Mouse (Mus musculus) heart, embryonic 16.5 days (tissue): ENCODE data around the gene Camk2d. TPM values are rescaled to one million over a fixed set of nuclear protein-coding genes. Genes with fewer than 3 reads are reported as not detected.

ENCODE experiments used
- ATAC-seq: fragments of 200-750 bp; cut with Nextera tagmentation; replicated peaks from 2 replicates; pipeline ENCODE4 v1.8.0; 2017; ENCODE audit warnings: moderate number of reproducible peaks; ENCODE audit not compliant: insufficient read depth, low FRiP score; ENCODE audit errors: extremely low read depth
- H3K27ac ChIP-seq: fragments of 300-500 bp; sonication (generic); 2 replicates; pipeline ENCODE4 v1.5.1; 2014; ENCODE audit warnings: mild to moderate bottlenecking, low read length, control low read depth, moderate library complexity
- H3K27me3 ChIP-seq: fragments of 300-500 bp; sonication (generic); 2 replicates; pipeline ENCODE4 v1.6.1; 2014; ENCODE audit warnings: low read length, mixed read lengths; ENCODE audit not compliant: control insufficient read depth, insufficient read depth
- H3K36me3 ChIP-seq: fragments of 300-500 bp; sonication (generic); 2 replicates; pipeline ENCODE4 v1.6.1; 2014; ENCODE audit not compliant: control insufficient read depth, insufficient read depth
- H3K4me1 ChIP-seq: fragments of 300-500 bp; sonication (generic); 2 replicates; pipeline ENCODE4 v1.6.1; 2014; ENCODE audit warnings: low read length, mixed read lengths; ENCODE audit not compliant: control insufficient read depth, insufficient read depth
- H3K4me2 ChIP-seq: fragments of 300-500 bp; sonication (generic); 2 replicates; pipeline ENCODE4 v1.6.1; 2014; ENCODE audit warnings: low read depth, mild to moderate bottlenecking, control low read depth, low read length
- H3K4me3 ChIP-seq: fragments of 300-500 bp; sonication (generic); 2 replicates; pipeline ENCODE4 v1.5.1; 2014; ENCODE audit warnings: mild to moderate bottlenecking, control low read depth, low read length
- H3K9ac ChIP-seq: fragments of 300-500 bp; sonication (generic); 2 replicates; pipeline ENCODE4 v1.6.1; 2014; ENCODE audit warnings: low read length, control low read depth
- H3K9me3 ChIP-seq: fragments of 300-500 bp; sonication (generic); replicated peaks from 2 replicates; pipeline ENCODE4 v1.6.1; 2016; ENCODE audit warnings: low read length; ENCODE audit not compliant: control insufficient read depth
- WGBS: fragments of 180-500 bp; shearing (Covaris S2); extraction: QIAGEN DNeasy Blood & Tissue Kit; methylation state at CpG from one replicate; pipeline ENCODE4 v1.1.7; 2014; 5-methylcytosine and 5-hydroxymethylcytosine counted together
- polyA plus RNA-seq: library from polyadenylated mRNA; unstranded; fragments of >200 nt; fragmentation: Nextera tagmentation; extraction: Ambion mirVana; gene quantifications from 2 replicates; pipeline ENCODE4 v1.2.1, GENCODE M21; 2015

The Camk2d gene
- polyA plus RNA-seq, 1 experiment from 2014 or later, result 112 TPM

GRCm38 (mm10) chr3:126604656-126605434 is 8.7 kb downstream of the Camk2d start:
- Histone ChIP-seq H3K27ac (no peak overlapping the region), H3K4me1 (peaks cover 27% of the 10 kb centered on the region), H3K4me3 (no peak overlapping the region), H3K4me2 (no peak overlapping the region), H3K36me3 (peaks cover 13% of the 10 kb centered on the region), H3K27me3 (no peaks in the 10 kb centered on the region), H3K9me3 (no peaks in the 10 kb centered on the region), H3K9ac (0 out of 2 replicates have a peak overlapping the region, but pooled peaks have one; percentile 21)
- no peak for ATAC-seq
- 70% methylated on average over 9 of the region's 9 CpGs for WGBS

- no peaks in the 10 kb centered on the region for H3K27me3 ChIP-seq
- no peak overlapping the region for H3K4me3 ChIP-seq
- no peak overlapping the region for H3K4me2 ChIP-seq
- WGBS, result 57% methylated on average over 5 of the region's 5 CpGs
- H3K9me3 ChIP-seq, result no peaks in the 10 kb centered on the region
- peak overlapping the region; percentile 33 for H3K27ac ChIP-seq
- peak; percentile 39; the same call in 1 of the 2 replicates for ATAC-seq
- H3K9ac ChIP-seq, result no peak overlapping the region
- H3K4me1 ChIP-seq, result peaks cover 54% of the 10 kb centered on the region
- no peaks in the 10 kb centered on the region for H3K36me3 ChIP-seq
These were observed 13.2 kb downstream of the Camk2d start for GRCm38 (mm10) chr3:126609310-126609709.

- Histone ChIP-seq H3K27me3 (no peaks in the 10 kb centered on the region), H3K9me3 (no peaks in the 10 kb centered on the region), H3K4me3 (no peak overlapping the region), H3K4me1 (peaks cover 54% of the 10 kb centered on the region), H3K27ac (0 out of 2 replicates have a peak overlapping the region, but pooled peaks have one; percentile 11), H3K9ac (0 out of 2 replicates have a peak overlapping the region, but pooled peaks have one; percentile 42), H3K36me3 (no peaks in the 10 kb centered on the region), H3K4me2 (0 out of 2 replicates have a peak overlapping the region, but pooled peaks have one; percentile 2)
- WGBS, result 39% methylated on average over 14 of the region's 14 CpGs
- peak; percentile 39; the same call in 1 of the 2 replicates for ATAC-seq
These were observed 13.8 kb downstream of the Camk2d start for GRCm38 (mm10) chr3:126609795-126610451.

- H3K4me2 ChIP-seq, result peak overlapping the region; percentile 52
- peaks cover 5% of the 10 kb centered on the region for H3K36me3 ChIP-seq
- no peaks in the 10 kb centered on the region for H3K27me3 ChIP-seq
- H3K4me1 ChIP-seq, result peaks cover 51% of the 10 kb centered on the region
- ATAC-seq, result no peak
- peak overlapping the region; percentile 53 for H3K9ac ChIP-seq
- peak overlapping the region; percentile 70 for H3K27ac ChIP-seq
- peak overlapping the region; percentile 33 for H3K4me3 ChIP-seq
- H3K9me3 ChIP-seq, result peaks cover 2% of the 10 kb centered on the region; the same call in 1 of the 2 replicates
- 4% methylated on average over 7 of the region's 7 CpGs for WGBS
These were observed 15.5 kb downstream of the Camk2d start for GRCm38 (mm10) chr3:126611624-126612023.

- no peaks in the 10 kb centered on the region for H3K27me3 ChIP-seq
These were observed 16.8 kb downstream of the Camk2d start for GRCm38 (mm10) chr3:126612748-126613509.

GRCm38 (mm10) chr3:126613510-126614128 is 17.5 kb downstream of the Camk2d start:
- H3K36me3 ChIP-seq, result peaks cover 10% of the 10 kb centered on the region
- no peak for ATAC-seq
- no peak overlapping the region for H3K4me2 ChIP-seq
- no peak overlapping the region for H3K4me3 ChIP-seq
- H3K27ac ChIP-seq, result no peak overlapping the region
- peaks cover 52% of the 10 kb centered on the region for H3K4me1 ChIP-seq
- H3K9ac ChIP-seq, result no peak overlapping the region
- WGBS, result 55% methylated on average over 11 of the region's 11 CpGs
- H3K27me3 ChIP-seq, result no peaks in the 10 kb centered on the region
- peaks cover 4% of the 10 kb centered on the region; the same call in 1 of the 2 replicates for H3K9me3 ChIP-seq

More at GRCm38 (mm10) chr3:126612748-126613509, 16.8 kb downstream of the Camk2d start:
- no peak for ATAC-seq
- WGBS, result 56% methylated on average over 4 of the region's 4 CpGs
- Histone ChIP-seq H3K4me2 (no peak overlapping the region), H3K27ac (no peak overlapping the region), H3K4me1 (peaks cover 52% of the 10 kb centered on the region), H3K4me3 (no peak overlapping the region), H3K9ac (no peak overlapping the region), H3K9me3 (peaks cover 4% of the 10 kb centered on the region; the same call in 1 of the 2 replicates), H3K36me3 (peaks cover 10% of the 10 kb centered on the region)

- H3K4me1 ChIP-seq, result peaks cover 36% of the 10 kb centered on the region
- H3K27ac ChIP-seq, result no peak overlapping the region
- WGBS, result 64% methylated on average over 6 of the region's 6 CpGs
- no peak overlapping the region for H3K4me2 ChIP-seq
- H3K9me3 ChIP-seq, result peaks cover 4% of the 10 kb centered on the region; the same call in 1 of the 2 replicates
- ATAC-seq, result no peak
- peaks cover 15% of the 10 kb centered on the region for H3K36me3 ChIP-seq
- no peak overlapping the region for H3K4me3 ChIP-seq
- no peaks in the 10 kb centered on the region for H3K27me3 ChIP-seq
- no peak overlapping the region for H3K9ac ChIP-seq
These were observed 19.2 kb downstream of the Camk2d start for GRCm38 (mm10) chr3:126615306-126615705.

- Histone ChIP-seq H3K36me3 (peaks cover 15% of the 10 kb centered on the region), H3K4me2 (no peak overlapping the region), H3K27me3 (no peaks in the 10 kb centered on the region), H3K4me1 (peaks cover 17% of the 10 kb centered on the region), H3K27ac (no peak overlapping the region), H3K9ac (no peak overlapping the region), H3K9me3 (peaks cover 4% of the 10 kb centered on the region; the same call in 1 of the 2 replicates), H3K4me3 (no peak overlapping the region)
- 84% methylated on average over 6 of the region's 6 CpGs for WGBS
- no peak for ATAC-seq
These were observed 24.1 kb downstream of the Camk2d start for GRCm38 (mm10) chr3:126620152-126620551.
